Comparison of ENCODE assay signal across 8 mouse cellular contexts in the genomic region with DNA sequence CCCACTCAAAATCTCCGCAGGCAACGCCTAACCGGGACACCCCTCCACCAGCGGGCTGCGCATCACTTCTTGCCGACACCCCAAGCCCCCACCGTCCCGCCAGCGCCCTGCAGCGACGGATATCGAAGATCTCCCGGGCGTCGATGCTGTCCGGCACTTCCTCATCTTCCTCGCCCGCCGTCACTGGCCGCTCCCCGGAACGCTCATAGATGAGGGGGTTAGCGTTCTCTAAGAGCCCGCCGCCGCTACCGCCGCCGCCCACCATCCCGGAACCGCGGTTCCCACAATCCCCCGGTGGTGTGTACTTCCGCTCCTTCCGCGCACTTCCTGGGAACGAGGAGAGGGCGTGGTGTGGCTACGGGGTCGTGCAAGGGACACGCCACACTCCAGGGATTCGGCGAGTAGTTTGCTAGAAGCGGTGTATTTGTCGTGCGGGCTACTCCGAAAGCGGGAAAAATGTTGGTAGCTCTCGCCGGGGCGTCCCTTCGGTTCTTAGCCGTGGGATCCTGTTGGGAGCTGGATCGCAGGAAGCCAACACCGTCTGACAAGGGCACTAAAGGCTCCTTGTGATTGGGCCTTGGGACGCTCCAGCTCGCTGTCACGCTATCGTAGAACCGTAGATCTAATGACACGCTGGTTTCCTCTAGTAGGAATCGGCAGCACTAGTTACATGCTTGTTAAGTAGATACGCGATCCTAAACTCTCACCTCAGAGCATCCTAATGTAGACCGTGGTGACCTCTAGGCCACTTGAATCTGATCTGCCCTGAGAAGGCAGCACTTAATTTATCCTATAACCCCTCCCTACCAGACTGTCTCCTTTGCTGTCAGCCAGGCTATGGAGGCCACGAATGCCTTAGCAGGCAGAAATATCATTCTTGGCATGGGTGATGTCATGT. TPM values are rescaled to one million over a fixed set of nuclear protein-coding genes. Genes with fewer than 3 reads are reported as not detected.
DNase-seq lines count a peak whose midpoint lies in the region; ATAC-seq and TF ChIP-seq lines count a peak whose summit lies in the region.

A gene (minus strand): TSS at position 540 of the 898 bp plus-strand sequence.

- peak; percentile 92 for ATAC-seq in CD4-positive, CD25-positive, alpha-beta regulatory T cell, adult 4 months
- ATAC-seq in heart, embryonic 15.5 days (replicated peaks; ENCODE audit: insufficient number of reproducible peaks, insufficient read depth, low FRiP score, low read depth) = peak; percentile 93
- peak; percentile 94 for ATAC-seq in liver, embryonic 14.5 days (ENCODE audit: insufficient read depth)
- peak; percentile 95 for ATAC-seq in neural tube, embryonic 11.5 days (ENCODE audit: insufficient read depth, low FRiP score, low TSS enrichment)
- ATAC-seq in stomach, postnatal 0 days (ENCODE audit: low FRiP score, low TSS enrichment) = peak; percentile 90

- peaks cover 21% of the 10 kb centered on the region for H3K4me1 ChIP-seq in forebrain, embryonic 10.5 days
- peaks cover 19% of the 10 kb centered on the region for H3K4me1 ChIP-seq in heart, embryonic 15.5 days (replicated peaks)
- H3K4me1 ChIP-seq in liver, embryonic 14.5 days (replicated peaks; ENCODE audit: control insufficient read depth in 2 of 2, insufficient read depth in 2 of 2, low read length in 1 of 2) = peaks cover 10 to 16% of the 10 kb centered on the region in 2 experiments
- peaks cover 9% of the 10 kb centered on the region for H3K4me1 ChIP-seq in neural tube, embryonic 11.5 days (ENCODE audit: control insufficient read depth, insufficient read depth, low read length)
- H3K4me1 ChIP-seq in stomach, postnatal 0 days (replicated peaks; ENCODE audit: control insufficient read depth, insufficient read depth) = 0 out of 2 replicates have a peak, but pooled peaks cover 9% of the 10 kb centered on the region

- peaks cover 24% of the 10 kb centered on the region for H3K36me3 ChIP-seq in forebrain, embryonic 10.5 days (replicated peaks)
- peaks cover 21% of the 10 kb centered on the region; the same call in 1 of the 2 replicates for H3K36me3 ChIP-seq in heart, embryonic 15.5 days
- peaks cover 10% of the 10 kb centered on the region for H3K36me3 ChIP-seq in liver, embryonic 14.5 days (replicated peaks; ENCODE audit: control insufficient read depth, insufficient read depth, low read depth)
- H3K36me3 ChIP-seq in neural tube, embryonic 11.5 days (ENCODE audit: control insufficient read depth, insufficient read depth, low read length) = no peaks in the 10 kb centered on the region; the same call in 1 of the 2 replicates
- peaks cover 6% of the 10 kb centered on the region; the same call in 1 of the 2 replicates for H3K36me3 ChIP-seq in stomach, postnatal 0 days (ENCODE audit: control insufficient read depth, insufficient read depth, low read length)

- no peaks in the 10 kb centered on the region for H3K27me3 ChIP-seq in forebrain, embryonic 10.5 days (ENCODE audit: poor library complexity, severe bottlenecking)
- no peaks in the 10 kb centered on the region for H3K27me3 ChIP-seq in heart, embryonic 15.5 days
- H3K27me3 ChIP-seq in liver, embryonic 14.5 days (ENCODE audit: control insufficient read depth, insufficient read depth, low read length) = no peaks in the 10 kb centered on the region
- no peaks in the 10 kb centered on the region for H3K27me3 ChIP-seq in neural tube, embryonic 11.5 days (ENCODE audit: control insufficient read depth, insufficient read depth, low read length)
- no peaks in the 10 kb centered on the region for H3K27me3 ChIP-seq in stomach, postnatal 0 days (ENCODE audit: control insufficient read depth, insufficient read depth, low read length)

- peak within 1 kb of the TSS; percentile 89 for H3K9ac ChIP-seq in heart, embryonic 15.5 days
- H3K9ac ChIP-seq in liver, embryonic 14.5 days (replicated peaks) = peak within 1 kb of the TSS; percentile 80
- peak within 1 kb of the TSS; percentile 73 for H3K9ac ChIP-seq in neural tube, embryonic 11.5 days (ENCODE audit: low read length)
- H3K9ac ChIP-seq in stomach, postnatal 0 days (ENCODE audit: low read length) = peak within 1 kb of the TSS; percentile 83

- WGBS in forebrain, embryonic 10.5 days = under 1% methylated on average over 66 of the region's 66 CpGs
- WGBS in heart, embryonic 15.5 days = under 1% methylated on average over 66 of the region's 66 CpGs
- under 1% methylated on average over 66 of the region's 66 CpGs for WGBS in liver, embryonic 14.5 days (ENCODE audit: insufficient replicate concordance)
- WGBS in neural tube, embryonic 11.5 days = under 1% methylated on average over 66 of the region's 66 CpGs
- WGBS in stomach, postnatal 0 days = under 1% methylated on average over 66 of the region's 66 CpGs

- peak within 1 kb of the TSS; percentile 89 for H3K4me2 ChIP-seq in heart, embryonic 15.5 days
- H3K4me2 ChIP-seq in liver, embryonic 14.5 days (ENCODE audit: low read depth) = peak within 1 kb of the TSS; percentile 96
- H3K4me2 ChIP-seq in neural tube, embryonic 11.5 days (ENCODE audit: low read depth) = peak within 1 kb of the TSS; percentile 95
- H3K4me2 ChIP-seq in stomach, postnatal 0 days (replicated peaks; ENCODE audit: low read depth) = peak within 1 kb of the TSS; percentile 84

- peak within 1 kb of the TSS; percentile 88 for H3K4me3 ChIP-seq in forebrain, embryonic 10.5 days
- peak within 1 kb of the TSS; percentile 94 for H3K4me3 ChIP-seq in heart, embryonic 15.5 days
- H3K4me3 ChIP-seq in liver, embryonic 14.5 days (ENCODE audit: insufficient read depth in 1 of 2, low read depth in 2 of 2, low read length in 2 of 2) = peak within 1 kb of the TSS; percentile 85 to 91
- H3K4me3 ChIP-seq in neural tube, embryonic 11.5 days (ENCODE audit: low read depth, low read length) = peak within 1 kb of the TSS; percentile 85
- peak within 1 kb of the TSS; percentile 88 for H3K4me3 ChIP-seq in stomach, postnatal 0 days (ENCODE audit: low read depth, low read length)

- H3K27ac ChIP-seq in forebrain, embryonic 10.5 days = peak within 1 kb of the TSS; percentile 90
- H3K27ac ChIP-seq in heart, embryonic 15.5 days = peak within 1 kb of the TSS; percentile 85
- H3K27ac ChIP-seq in liver, embryonic 14.5 days = no peak within 1 kb of the TSS
- peak within 1 kb of the TSS; percentile 35; the same call in 1 of the 2 replicates for H3K27ac ChIP-seq in neural tube, embryonic 11.5 days (ENCODE audit: low read depth, low read length)
- H3K27ac ChIP-seq in stomach, postnatal 0 days (replicated peaks) = peak within 1 kb of the TSS; percentile 81

- 0 out of 2 replicates have a peak, but pooled peaks have one; percentile 8 for TF ChIP-seq CTCF in liver, embryonic 14.5 days (IDR thresholded peaks at IDR 0.05; ENCODE audit: low read depth)
- no peak for TF ChIP-seq CTCF in stomach, postnatal 0 days (IDR thresholded peaks at IDR 0.05; ENCODE audit: low read depth)

- TF ChIP-seq EP300 in liver, embryonic 14.5 days (IDR thresholded peaks at IDR 0.05; ENCODE audit: low read depth) = peak; percentile 28; the same call in 1 of the 2 replicates
- no peak for TF ChIP-seq EP300 in stomach, postnatal 0 days (optimal IDR thresholded peaks at IDR 0.05)

- H3K9me3 ChIP-seq in forebrain, embryonic 10.5 days = no peaks in the 10 kb centered on the region
- H3K9me3 ChIP-seq in heart, embryonic 15.5 days (replicated peaks) = no peaks in the 10 kb centered on the region
- no peaks in the 10 kb centered on the region for H3K9me3 ChIP-seq in liver, embryonic 14.5 days (ENCODE audit: control insufficient read depth, low read length)
- H3K9me3 ChIP-seq in neural tube, embryonic 11.5 days (ENCODE audit: control insufficient read depth, low read length) = no peaks in the 10 kb centered on the region
- H3K9me3 ChIP-seq in stomach, postnatal 0 days (ENCODE audit: control insufficient read depth, low read length) = no peaks in the 10 kb centered on the region

- DNase-seq in c-Kit-negative CD71-positive TER-119-positive erythroid progenitor cells, embryonic 14.5 days (ENCODE audit: low read depth, low spot score) = peak; percentile 65
- peak; percentile 86 for DNase-seq in forebrain, embryonic 10.5 days (ENCODE audit: extremely low spot score, low spot score)
- peak; percentile 91 to 95 for DNase-seq in kidney, postnatal 25 days
- DNase-seq in liver, embryonic 14.5 days (ENCODE audit: low read depth in 3 of 3, low spot score in 3 of 3) = peak; percentile 71 to 73 (median 71)
- peak; percentile 88 for DNase-seq in neural tube, embryonic 11.5 days (ENCODE audit: low spot score)
- peak; percentile 92 for DNase-seq in stomach, postnatal 0 days (ENCODE audit: low spot score)

RNA-seq across cellular contexts. Expression of the gene that starts here (rescaled TPM):
- polyA plus RNA-seq in CD4-positive, CD25-positive, alpha-beta regulatory T cell, adult 4 months (2017; shearing (Covaris generic)) = 100 to 1,000 TPM; 113 to 122 TPM
- polyA plus RNA-seq in forebrain, embryonic 10.5 days (2016; fragmentation: Nextera tagmentation; extraction: Ambion mirVana) = 97.5 and 102 TPM in 2 replicates
- polyA plus RNA-seq in heart, embryonic 15.5 days (2015; fragmentation: Nextera tagmentation; extraction: Ambion mirVana) = 158 and 190 TPM in 2 replicates
- 33.2 and 38.5 TPM in 2 replicates for polyA plus RNA-seq in liver, embryonic 14.5 days (2012; rRNA removed)
- polyA plus RNA-seq in liver, embryonic 14.5 days (2014; fragmentation: Nextera tagmentation; extraction: Ambion mirVana) = 49.6 and 50.3 TPM in 2 replicates
- 96.9 and 99.1 TPM in 2 replicates for polyA plus RNA-seq in neural tube, embryonic 11.5 days (2014; fragmentation: Nextera tagmentation; extraction: Ambion mirVana)
- polyA plus RNA-seq in stomach, postnatal 0 days (2015; fragmentation: Nextera tagmentation; extraction: Ambion mirVana) = 71.2 and 76.1 TPM in 2 replicates
